Comparison of ENCODE assay signal across 11 mouse cellular contexts in genomic region chr5:135274663-135275396, GRCm38 (mm10). TPM values are rescaled to one million over a fixed set of nuclear protein-coding genes. Genes with fewer than 3 reads are reported as not detected.
DNase-seq lines count a peak whose midpoint lies in the region; ATAC-seq lines count a peak whose summit lies in the region.
"Had no signal": no experiment of that assay in that cellular context is flagged by ENCODE, and none has a peak within 500 bp of the region (broad histone marks: within the 10 kb centered on the region; RNA-seq: fewer than 3 reads in every experiment).

No protein-coding gene starts in this region.

- H3K27ac ChIP-seq in forebrain, embryonic 10.5 days: peak overlapping the region; percentile 79
- peak overlapping the region; percentile 28; the same call in 1 of the 2 replicates for H3K27ac ChIP-seq in intestine, embryonic 16.5 days (ENCODE audit: low read length)
- H3K27ac ChIP-seq in stomach, embryonic 14.5 days (ENCODE audit: low read length): peak overlapping the region; percentile 62; the same call in 1 of the 2 replicates
- H3K27ac ChIP-seq: macrophage had no signal

- H3K36me3 ChIP-seq in forebrain, embryonic 10.5 days (replicated peaks): no peaks in the 10 kb centered on the region
- no peaks in the 10 kb centered on the region for H3K36me3 ChIP-seq in intestine, embryonic 16.5 days (ENCODE audit: control insufficient read depth, insufficient read depth, low read length)
- H3K36me3 ChIP-seq in stomach, embryonic 14.5 days (ENCODE audit: control insufficient read depth, insufficient read depth, low read length): no peaks in the 10 kb centered on the region

- peak overlapping the region; percentile 30 for H3K4me3 ChIP-seq in forebrain, embryonic 10.5 days
- no peak overlapping the region for H3K4me3 ChIP-seq in intestine, embryonic 16.5 days (ENCODE audit: low read length)
- H3K4me3 ChIP-seq in stomach, embryonic 14.5 days (ENCODE audit: low read depth, low read length): no peak overlapping the region

- peak overlapping the region; percentile 5; the same call in 1 of the 2 replicates for H3K9ac ChIP-seq in intestine, embryonic 16.5 days (ENCODE audit: low read depth, low read length)
- no peak overlapping the region for H3K9ac ChIP-seq in stomach, embryonic 14.5 days (replicated peaks; ENCODE audit: low read depth, low read length)

- H3K27me3 ChIP-seq in forebrain, embryonic 10.5 days (ENCODE audit: poor library complexity, severe bottlenecking): peaks cover 41% of the 10 kb centered on the region
- H3K27me3 ChIP-seq in intestine, embryonic 16.5 days (replicated peaks; ENCODE audit: control insufficient read depth, insufficient read depth, low read length): peaks cover 2% of the 10 kb centered on the region; the same call in 1 of the 2 replicates
- H3K27me3 ChIP-seq in stomach, embryonic 14.5 days (ENCODE audit: control insufficient read depth, insufficient read depth, low read length): no peaks in the 10 kb centered on the region; the same call in 1 of the 2 replicates

- no peaks in the 10 kb centered on the region for H3K9me3 ChIP-seq in forebrain, embryonic 10.5 days
- H3K9me3 ChIP-seq in intestine, embryonic 16.5 days (ENCODE audit: control insufficient read depth, low read length): no peaks in the 10 kb centered on the region
- no peaks in the 10 kb centered on the region for H3K9me3 ChIP-seq in stomach, embryonic 14.5 days (ENCODE audit: control insufficient read depth, low read depth, low read length)

- DNase-seq in lung, postnatal 10 days: peak; percentile 34
- DNase-seq in lung, postnatal 14 days: no peak
- DNase-seq in forebrain, embryonic 10.5 days (ENCODE audit: extremely low spot score, low spot score): peak; percentile 38
- DNase-seq in left cerebral cortex, adult 9 months (ENCODE audit: low spot score in 2 of 2): no peak
- DNase-seq in B cell, adult 2 months: no peak
- DNase-seq: adrenal gland, postnatal 25 days; gastrocnemius, postnatal 10 days had no signal

- H3K4me1 ChIP-seq in forebrain, embryonic 10.5 days: peaks cover 51% of the 10 kb centered on the region
- peaks cover 8% of the 10 kb centered on the region for H3K4me1 ChIP-seq in intestine, embryonic 16.5 days (ENCODE audit: control insufficient read depth, insufficient read depth, low read length)
- H3K4me1 ChIP-seq in stomach, embryonic 14.5 days (ENCODE audit: control insufficient read depth, insufficient read depth, low read length): no peaks in the 10 kb centered on the region

- WGBS in forebrain, embryonic 10.5 days: 12% methylated on average over 15 of the region's 15 CpGs
- 26% methylated on average over 15 of the region's 15 CpGs for WGBS in intestine, embryonic 16.5 days
- 22% methylated on average over 15 of the region's 15 CpGs for WGBS in stomach, embryonic 14.5 days

- ATAC-seq in intestine, embryonic 16.5 days: no peak
- no peak; the same call in 1 of the 2 replicates for ATAC-seq in stomach, embryonic 14.5 days (ENCODE audit: insufficient number of reproducible peaks, insufficient read depth, low FRiP score, low read depth)
- ATAC-seq in activated CD4-positive, CD25-positive, alpha-beta regulatory T cell, adult 4 months: no peak

- H3K4me2 ChIP-seq in intestine, embryonic 16.5 days (ENCODE audit: low read depth, low read length): 0 out of 2 replicates have a peak overlapping the region, but pooled peaks have one; percentile 0
- peak overlapping the region; percentile 21 for H3K4me2 ChIP-seq in stomach, embryonic 14.5 days (replicated peaks; ENCODE audit: low read depth, low read length)

RNA-seq across cellular contexts. Expression of gene Fzd9, which starts 23.8 kb away (rescaled TPM):
- polyA plus RNA-seq in forebrain, embryonic 10.5 days (2016; fragmentation: Nextera tagmentation; extraction: Ambion mirVana): 13.6 and 14.1 TPM in 2 replicates
- polyA plus RNA-seq in intestine, embryonic 16.5 days (2015; fragmentation: Nextera tagmentation; extraction: Ambion mirVana): 0.33 and 0.50 TPM in 2 replicates
- 0.17 and 0.25 TPM in 2 replicates for polyA plus RNA-seq in stomach, embryonic 14.5 days (2014; fragmentation: Nextera tagmentation; extraction: Ambion mirVana)
- not detected for polyA plus RNA-seq in activated CD4-positive, CD25-positive, alpha-beta regulatory T cell, adult 4 months (2017; shearing (Covaris generic))
- polyA plus RNA-seq: macrophage had no signal

Comparison
In these comparisons a context has a peak if more than half of its experiments do, and no peak if none do; other contexts are left out.
1. DNase-seq: peak in lung, postnatal 10 days (single experiment) and forebrain, embryonic 10.5 days (single experiment); none in lung, postnatal 14 days (single experiment), left cerebral cortex, adult 9 months (0 of 2) and B cell, adult 2 months (0 of 2).
2. H3K27ac ChIP-seq: peak in every context shown above with its lines; median percentile 79 in forebrain, embryonic 10.5 days; 62 in stomach, embryonic 14.5 days; 28 in intestine, embryonic 16.5 days.